Mouse (Mus musculus): ENCODE measurements at regions not wholly inside any gene's neighbourhood (a gene's known extent, or its start where the extent isn't known, plus 50 kb on each side); places are given as distances from the start of the nearest gene placed in this dataset.

DNA sequence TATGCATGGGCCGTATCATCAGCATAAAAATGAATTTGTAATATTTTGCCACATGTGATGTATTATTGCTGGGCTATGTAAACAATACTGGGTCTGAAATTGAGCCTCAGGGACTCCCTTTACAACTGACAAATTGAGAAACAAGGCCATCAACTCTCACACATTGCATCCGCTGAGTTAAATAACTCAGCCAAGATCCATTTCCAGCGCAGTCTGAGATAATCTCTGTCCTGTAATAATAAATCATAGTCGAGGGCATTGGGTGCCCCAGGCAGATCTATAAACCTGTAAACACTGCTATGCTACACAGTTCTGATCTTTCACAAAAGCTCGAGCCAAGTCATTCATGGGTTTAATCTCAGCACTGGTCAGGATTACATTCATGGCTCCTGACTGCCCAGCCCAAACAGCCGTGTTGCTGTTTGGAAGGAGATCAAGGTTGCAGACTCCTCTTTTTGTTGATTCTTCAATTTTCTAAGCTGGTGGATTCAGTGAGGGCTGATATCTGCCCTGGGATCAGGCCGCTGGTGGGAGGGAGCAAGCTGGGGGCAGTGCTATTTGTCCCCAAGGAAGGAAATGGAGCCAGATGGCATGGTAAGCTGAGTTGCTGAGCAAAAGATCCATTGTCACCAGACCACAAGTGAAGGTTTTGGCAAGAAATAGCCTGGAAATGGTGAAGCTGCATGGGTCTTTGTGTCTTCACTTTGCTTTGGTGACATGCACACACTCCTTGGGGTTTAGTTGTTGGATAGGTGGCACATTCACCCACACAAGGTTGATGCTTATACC lies 160.0 kb upstream of the Bmper start:
- no peak for DNase-seq (ENCODE audit: low spot score in 2 of 2)

GRCm38 (mm10) chr9:23064001-23064400 lies 158.9 kb upstream of the Bmper start:
- DNase-seq (ENCODE audit: low spot score in 2 of 2), result no peak

DNA sequence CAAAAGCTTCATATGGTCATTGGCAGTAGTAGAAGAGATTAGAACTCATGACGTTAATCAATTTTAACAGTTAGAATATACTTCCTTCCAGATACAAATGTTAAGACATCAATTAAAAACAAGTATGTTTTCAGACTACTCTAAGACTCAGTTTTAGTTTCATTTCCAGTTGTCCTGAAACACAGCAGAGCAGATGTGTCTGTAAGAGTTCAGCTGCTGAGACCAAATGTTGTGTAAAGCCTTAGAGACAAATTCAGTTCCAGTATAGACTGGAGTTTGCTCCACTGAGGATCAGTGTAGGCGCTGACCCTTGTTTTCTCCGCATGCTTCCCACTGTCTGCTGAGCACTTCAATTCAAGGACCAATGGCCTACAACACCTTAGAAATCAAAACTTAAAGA lies 158.1 kb upstream of the Bmper start:
- no peak for DNase-seq (ENCODE audit: low spot score in 2 of 2)

DNA sequence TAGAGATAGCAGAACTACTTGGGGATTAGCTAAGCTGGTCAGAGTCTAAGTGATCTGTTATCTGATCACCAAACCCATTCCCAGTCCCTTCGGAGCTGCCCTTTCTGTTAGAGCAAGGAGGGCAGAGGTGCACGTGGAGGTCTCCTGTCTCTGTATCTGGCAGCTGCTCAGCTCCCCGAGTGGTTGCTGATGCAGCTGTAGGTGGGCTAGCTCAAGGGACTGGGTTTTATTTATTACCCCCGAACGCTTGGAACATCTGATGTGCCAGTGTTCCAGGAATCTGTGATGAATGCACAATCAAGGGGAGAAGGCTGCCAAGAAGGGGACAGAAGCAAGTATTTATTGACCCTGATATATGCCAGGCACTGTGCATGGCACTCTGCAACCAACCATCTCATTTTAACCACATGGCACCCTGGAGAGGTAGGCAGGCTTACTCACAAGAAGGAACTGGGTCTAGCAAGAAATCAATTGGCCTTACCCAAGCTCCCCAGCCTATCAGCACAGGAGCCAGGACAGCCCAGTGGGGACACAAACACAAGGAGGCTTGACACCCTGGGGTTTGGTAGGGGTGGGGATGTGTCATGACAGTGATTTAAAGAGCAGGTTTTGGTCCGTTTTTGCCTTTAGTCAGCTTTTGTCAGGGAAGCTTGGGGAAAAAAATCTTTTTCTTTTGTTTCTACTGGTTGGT lies 154.6 kb upstream of the Bmper start:
- DNase-seq (ENCODE audit: low spot score in 2 of 2), result no peak

DNA sequence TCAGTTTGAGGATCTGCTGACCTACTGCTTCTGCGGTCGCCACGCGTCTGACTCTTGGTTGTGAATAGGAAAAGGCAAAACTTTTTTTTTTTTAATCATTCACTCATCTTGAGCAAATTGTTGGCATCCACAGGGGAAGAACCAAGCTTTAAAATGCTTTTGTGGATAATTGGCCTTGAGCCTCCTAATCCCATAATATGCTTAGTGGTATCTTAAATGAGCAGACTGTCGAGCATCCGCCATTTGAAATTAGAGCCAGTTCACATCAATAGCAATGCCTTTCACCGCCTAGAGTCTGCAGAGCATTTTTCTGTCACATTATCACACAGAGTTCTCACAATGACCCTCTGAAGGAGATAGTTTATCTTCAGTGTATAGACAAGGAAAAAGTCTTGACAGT lies 153.7 kb upstream of the Bmper start:
- no peak for DNase-seq (ENCODE audit: low spot score in 2 of 2)

DNA sequence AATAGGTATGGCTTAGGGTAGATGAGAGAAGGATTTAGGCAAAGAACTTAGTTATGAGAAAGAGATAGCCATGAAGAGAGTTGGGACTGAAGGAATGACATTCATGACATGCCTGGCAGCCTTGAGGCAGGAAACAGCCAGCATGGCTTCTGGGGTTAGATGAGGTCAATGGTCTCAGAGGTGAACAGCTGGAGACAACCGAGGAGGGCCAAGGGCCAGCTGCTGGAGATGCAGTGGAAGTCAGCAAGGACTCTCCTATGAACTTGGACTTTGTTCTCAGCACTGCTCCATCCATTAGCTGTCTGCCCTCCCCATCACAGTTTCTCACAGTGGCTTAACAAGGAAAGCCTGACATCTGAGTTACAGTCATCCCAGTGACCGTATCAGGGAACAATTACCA lies 151.9 kb upstream of the Bmper start:
- peak; percentile 10 to 32 for DNase-seq (ENCODE audit: low spot score in 2 of 2)

DNA sequence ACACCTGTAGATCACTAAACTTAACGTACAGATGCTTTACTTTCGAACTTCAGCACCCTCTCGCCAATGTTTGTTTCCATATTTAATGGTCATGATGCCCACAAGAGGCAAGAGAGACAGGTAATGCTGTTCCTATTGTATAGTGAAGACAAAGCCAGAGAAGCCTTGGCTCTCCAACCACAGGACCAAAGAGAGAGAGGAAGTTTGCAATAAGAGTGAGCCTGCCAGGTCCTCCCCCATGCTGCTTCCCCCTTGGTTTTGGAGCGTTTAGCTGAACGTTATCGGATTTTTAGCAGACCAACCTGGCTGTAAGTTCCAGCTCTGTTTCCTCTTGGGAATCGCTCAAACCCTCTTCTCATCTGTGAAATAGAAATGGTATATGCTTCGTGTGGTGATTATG lies 150.1 kb upstream of the Bmper start:
- DNase-seq (ENCODE audit: low spot score in 2 of 2), result no peak

DNA sequence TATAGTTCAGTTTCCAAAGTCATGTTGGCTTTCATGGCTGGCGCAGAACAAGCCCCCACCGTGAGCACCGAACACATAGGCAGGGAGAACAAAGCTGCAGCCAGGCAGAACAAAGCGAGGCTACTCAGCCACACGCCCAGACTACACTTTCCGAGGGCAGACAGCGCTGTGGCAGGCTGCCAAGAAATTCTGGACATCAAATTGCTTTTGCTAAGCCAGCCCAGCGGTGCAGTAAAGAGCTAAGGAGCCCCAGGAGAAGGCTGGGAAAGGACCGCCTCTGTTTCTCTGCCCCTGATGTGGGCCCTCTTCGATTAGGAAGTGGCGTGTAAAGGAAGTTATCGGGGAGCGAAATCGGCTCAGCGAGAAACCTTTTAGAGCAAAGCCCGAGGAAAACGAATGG lies 139.3 kb upstream of the Bmper start:
- peak; percentile 41 to 63 for DNase-seq (ENCODE audit: low spot score in 2 of 2)

DNA sequence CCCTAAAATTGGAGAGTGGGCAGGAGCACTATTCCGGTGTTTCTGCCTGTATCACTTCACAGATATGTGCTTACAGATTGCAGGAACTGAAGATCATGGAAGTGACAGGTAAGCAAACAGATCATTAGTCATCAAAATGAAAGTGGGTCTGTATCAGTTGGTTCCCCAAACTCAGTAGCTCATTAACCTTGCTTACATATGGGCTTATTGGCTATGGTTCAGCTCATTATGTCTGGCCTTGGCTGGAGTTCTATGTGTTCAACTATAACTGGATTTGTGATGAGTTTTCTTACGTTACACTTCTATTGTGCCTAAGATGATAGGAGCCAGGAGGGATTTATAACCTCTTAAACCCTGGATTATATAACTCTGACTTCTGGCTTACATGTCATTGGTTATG lies 133.5 kb upstream of the Bmper start:
- no peak for DNase-seq (ENCODE audit: low spot score in 2 of 2)

DNA sequence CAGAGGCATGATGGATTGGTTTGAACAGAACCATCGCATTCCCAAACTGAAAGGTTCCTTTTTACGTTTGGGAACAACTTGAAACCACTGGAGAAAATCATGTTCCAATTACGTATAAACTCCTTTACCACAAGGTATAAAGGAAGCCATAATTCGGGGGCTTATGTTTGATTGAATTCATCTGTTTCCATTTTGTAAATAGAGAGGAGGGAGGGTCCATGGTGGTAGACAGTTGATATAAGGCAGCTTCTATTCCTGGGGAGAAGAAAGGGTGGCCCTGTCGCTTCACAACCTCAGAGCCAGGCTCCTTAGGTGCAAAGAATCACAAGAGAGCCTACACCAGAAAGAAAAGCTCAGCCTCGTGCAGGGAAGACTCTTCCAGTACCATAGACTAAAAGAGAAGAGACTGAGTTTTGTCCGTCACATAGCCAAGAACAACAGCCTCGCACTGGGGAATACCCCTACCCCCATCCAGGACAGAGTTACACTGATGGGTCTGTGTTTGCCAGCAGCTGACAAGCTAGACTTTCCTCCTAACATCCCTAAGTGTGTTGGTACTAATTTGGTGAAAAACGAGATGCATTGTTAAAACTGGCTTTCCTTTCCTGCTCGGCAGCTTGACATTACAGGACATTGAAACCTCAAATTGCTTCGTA lies 125.6 kb upstream of the Bmper start:
- no peak for DNase-seq (ENCODE audit: low spot score in 2 of 2)

DNA sequence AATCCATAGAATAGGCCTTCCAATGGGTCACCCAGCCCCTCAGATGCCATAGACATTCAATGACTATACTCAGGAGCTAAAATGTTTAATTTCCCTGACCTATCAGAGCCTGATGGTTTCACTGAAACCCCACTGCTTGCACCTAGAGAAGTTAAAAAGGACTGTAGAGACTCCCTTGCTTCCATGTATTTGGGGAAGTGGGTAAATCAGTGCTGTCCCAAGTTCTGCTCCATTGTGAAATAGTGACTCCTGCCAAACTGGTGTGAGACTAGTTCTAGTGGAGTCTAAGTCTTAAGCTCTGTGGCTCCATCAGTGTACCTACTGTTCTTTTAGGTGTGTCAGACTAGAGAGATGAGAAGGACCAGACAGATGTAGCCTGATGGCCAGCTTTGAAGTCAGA lies 121.3 kb upstream of the Bmper start:
- no peak for DNase-seq (ENCODE audit: low spot score in 2 of 2)

DNA sequence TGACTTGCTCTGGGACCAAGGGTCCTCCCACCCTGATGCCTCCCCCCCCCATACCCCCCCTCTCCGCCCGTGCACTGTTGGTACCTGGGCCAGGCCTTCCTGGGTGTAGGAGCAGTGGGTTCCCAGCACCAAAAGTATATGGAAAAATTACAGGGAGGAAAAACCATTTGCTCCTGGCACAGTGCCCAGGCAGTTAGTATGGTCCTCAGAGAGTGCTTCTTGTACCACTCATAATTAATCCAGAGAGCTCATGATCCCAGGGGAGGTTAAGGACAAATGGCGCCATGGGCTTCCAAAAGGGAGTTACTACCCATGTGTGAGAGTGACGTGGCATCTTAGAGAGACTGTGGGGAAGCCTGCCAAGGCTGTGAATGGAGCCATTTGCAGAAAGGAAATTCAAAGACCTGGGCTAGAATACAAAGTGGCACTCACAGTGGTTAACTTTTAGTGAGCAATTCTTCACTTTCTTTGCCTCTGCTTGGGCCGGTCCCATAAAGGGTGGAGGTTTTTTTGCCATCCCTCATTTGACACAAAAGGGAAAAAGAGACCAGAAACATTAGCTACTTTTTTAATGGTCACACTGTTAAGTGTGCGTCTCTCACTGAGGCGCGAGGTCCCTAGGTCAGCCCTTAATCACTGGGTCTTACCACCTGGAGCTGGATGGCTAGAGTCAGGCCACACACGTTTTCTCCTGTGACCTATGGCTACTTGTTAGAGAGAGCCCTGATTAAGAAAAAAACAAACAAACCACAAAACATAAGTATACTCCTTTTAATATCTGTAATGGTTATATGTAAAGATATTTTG lies 120.7 kb upstream of the Bmper start:
- DNase-seq (ENCODE audit: low spot score in 2 of 2), result no peak

- DNase-seq (ENCODE audit: low spot score in 2 of 2), result no peak
Measured at GRCm38 (mm10) chr9:23111500-23111899, 111.4 kb upstream of the Bmper start.

- DNase-seq (ENCODE audit: low spot score in 2 of 2), result no peak
Measured at GRCm38 (mm10) chr9:23115026-23115425, 107.8 kb upstream of the Bmper start.

DNA sequence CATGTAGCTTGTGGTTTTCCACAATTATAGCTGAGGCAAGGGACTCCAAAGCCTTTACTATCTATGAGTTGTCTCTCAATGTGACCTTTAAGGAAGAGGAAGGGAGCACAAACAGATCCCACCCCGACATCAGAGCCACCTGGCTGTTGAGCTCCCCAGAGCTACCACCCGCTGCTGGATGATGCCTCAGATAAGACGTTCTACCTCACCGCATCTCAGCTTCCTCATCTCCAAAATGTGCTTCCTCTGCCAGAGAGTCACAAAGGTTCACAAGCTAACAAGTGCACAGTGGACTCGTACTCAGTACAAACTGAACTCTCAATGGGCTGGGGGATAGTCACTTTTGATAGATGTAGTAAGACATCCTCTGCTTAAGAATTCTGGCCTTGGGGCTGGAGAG lies 107.3 kb upstream of the Bmper start:
- DNase-seq (ENCODE audit: low spot score in 2 of 2), result no peak

GRCm38 (mm10) chr9:23116311-23116710 lies 106.6 kb upstream of the Bmper start:
- DNase-seq (ENCODE audit: low spot score in 2 of 2), result no peak

DNA sequence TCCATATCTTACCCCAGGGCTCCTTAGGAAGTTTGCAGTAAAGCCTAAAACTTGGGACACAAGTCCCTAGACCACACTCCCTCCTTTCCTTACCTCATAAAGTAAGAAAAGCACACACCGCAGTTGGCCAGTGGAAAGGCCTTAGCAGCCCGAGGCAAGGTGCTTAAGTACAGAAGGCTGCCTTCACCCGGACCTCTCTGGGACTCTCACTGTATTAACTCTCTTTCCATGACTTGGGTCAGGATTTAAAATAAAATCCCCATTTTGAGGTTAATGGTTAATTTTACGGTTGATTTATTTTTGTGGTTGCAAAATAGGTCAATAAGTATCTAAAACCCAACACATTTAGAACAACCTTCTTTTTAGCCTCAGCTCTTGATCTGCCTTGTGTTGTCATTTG lies 103.1 kb upstream of the Bmper start:
- no peak for DNase-seq (ENCODE audit: low spot score in 2 of 2)

DNA sequence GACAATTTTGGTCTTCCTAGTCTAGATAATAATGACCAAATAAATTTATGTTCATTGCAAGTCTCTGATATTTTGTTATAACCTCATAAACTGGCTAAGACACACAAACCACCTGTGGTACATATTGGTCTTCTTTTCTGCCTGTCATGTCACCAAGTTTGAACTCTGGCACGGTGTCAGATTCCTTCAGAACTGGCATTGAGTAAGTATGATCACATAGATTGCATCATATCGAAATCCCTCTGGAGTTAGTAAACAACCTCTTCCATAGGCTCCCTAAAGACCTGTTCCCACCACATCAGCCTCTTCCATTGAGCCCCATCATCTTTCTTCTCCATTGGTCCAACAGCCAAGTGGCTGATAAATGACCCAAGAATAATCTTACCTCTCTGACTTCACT lies 102.1 kb upstream of the Bmper start:
- no peak for DNase-seq (ENCODE audit: low spot score in 2 of 2)

GRCm38 (mm10) chr9:23122524-23122923 lies 100.4 kb upstream of the Bmper start:
- DNase-seq (ENCODE audit: low spot score in 2 of 2), result no peak

DNA sequence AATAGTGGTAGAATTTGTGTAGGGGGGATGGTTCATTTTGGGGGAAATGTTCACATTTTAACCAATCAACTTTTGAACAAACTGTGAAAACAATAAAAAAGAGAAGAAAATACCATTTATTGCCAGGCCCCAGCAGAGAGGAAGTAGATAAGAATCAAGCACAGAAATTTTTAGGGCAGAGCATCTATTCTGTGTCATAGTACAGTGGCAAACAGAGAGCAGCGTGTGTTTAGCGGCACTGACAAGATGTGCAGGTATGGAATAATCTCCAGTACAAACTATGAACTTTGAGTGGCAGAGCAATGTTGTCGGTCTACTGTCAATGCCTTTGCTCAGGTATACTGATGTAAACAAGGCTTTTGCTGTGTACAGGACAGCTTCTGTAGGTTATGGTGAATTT lies 99.4 kb upstream of the Bmper start:
- DNase-seq (ENCODE audit: low spot score in 2 of 2), result no peak

DNA sequence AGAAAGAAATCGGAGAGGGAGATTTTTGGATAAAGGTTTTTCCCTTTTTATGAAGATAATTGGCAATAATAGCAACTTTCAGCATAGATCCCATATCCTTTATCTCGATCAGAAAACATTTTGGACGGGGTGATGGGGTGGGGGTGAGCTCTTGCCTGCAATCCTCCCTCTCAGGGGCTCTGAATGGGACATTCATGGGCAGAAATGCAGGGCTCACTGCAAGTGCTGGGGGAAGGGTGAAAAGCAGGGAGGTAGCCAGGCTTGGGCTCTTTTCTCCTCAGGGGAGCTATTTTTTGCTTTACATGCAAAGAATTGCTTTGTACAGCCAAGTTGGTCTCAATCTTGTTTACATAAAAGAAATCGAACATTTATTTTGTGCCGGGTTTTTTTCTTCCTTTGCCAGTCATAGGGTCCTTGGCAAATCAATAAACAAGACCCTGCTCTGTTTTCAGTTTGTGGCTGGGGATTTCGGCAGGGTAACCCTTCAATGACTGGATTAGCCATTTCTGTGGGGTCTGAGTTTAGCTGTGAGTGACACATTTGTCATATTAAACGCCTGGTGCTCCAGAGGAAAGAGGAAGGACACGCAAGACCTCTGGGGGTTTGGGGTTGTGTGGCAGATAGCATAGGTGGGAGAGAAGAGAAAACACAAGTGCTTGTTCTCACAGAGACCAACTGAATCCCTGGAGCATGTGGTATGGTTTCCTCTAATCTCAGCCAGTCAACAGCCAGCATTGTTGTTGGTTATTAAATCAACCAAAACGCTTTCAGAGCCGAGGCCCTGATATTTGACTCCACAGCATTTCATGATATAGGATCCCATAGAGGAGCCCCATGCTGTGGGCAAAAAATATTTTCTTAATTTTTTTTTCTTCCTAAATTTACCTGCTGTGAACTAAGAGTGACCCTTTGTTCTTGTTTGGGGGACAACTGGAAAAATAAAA lies 96.8 kb upstream of the Bmper start:
- no peak for DNase-seq (ENCODE audit: low spot score in 2 of 2)

Measured in gastrocnemius, adult 8-10 months (tissue).